Mouse (Mus musculus) adipocyte (in vitro differentiated cells): ENCODE data around the gene Dtnb.

Experiments
- DNase-seq: peaks from one replicate; pipeline ENCODE4 v3.0.0-alpha.2; 2016; ENCODE audit warnings: low spot score

Dtnb gene

DNA sequence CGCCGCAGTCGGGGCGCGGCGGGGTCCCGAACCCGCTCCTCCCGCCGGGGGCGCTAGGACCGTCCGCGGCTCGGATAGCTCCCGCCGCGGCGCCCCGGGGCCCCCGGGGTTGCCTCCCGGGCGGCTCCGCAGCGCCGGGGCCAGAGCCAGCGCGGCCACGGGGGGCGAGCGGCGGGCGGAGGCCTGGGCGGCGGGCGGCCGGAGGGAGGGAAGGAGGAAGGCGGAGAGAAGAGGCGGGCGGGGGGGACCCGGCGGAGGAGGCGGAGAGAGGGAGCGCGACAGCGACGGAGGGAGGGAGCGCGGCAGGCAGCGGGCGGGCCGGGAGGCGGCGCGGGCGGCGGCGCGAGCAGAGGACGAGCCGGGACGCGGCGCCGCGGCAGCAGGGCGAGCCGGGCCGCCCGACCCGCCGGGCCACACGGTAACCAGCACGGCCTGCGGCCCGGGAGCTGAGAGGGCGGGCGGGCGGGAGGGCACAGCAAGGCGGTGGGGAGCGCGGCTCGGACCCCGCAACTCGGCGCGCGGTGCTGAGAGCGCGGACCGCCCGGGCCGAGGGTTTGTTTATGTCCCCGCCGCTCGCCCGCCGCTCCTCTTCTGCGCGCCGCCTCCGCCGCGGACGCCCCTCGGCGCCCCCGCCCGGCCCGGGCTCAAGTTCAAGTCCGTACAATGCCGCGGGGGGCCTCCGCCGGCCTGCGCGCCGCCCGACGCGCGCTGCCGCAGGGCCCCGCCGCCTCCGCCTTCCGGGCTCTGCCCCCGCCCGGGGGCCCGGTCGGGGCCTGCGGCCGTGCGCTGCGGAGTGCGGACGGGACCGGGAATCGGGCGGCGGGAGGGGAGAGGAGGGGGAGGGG, 234.7 kb downstream of the Dtnb start:
- DNase-seq: peak; percentile 62

DNA sequence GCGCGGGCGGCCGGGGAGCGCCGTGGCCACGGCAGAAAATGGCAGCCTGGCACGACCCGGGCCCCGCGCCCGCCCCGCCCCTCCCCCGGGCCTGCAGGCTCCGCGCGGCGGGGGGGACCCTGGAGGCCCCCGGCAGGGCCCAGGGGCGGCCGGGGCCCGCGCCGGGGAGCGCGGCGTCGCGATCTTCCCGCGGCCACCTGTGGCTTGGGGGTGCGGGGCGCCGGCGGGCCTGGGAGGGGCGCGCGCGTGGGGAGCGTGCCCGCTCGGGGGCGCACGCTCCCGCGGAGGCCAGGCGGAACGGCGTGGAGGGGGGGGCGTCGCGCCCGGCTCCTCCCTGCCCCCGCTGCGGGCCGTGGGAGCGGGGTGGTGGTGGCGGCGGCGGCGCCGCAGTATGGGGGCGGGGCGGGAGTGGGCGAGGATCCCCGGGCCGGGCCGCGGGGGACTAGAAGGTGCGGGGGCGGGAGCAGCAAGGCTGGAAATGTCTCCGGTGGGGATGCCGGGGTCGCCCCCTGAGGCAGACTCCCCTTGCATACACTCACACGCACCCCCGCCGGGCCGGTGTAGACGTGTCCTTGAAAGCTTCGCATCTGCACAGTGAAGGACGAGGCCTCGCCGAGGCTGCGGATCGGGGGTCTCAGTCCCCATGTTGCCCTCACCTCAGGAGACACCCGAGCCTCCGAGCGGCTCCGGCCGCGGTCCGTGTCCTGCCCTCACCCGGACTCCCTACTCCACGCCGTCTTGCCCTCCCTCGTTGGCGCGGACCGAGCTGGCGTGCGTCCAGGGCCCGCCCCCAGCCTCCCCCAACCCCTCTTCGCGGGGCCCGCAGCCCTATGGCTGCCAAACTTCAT, 235.6 kb downstream of the Dtnb start:
- DNase-seq: no peak

DNA sequence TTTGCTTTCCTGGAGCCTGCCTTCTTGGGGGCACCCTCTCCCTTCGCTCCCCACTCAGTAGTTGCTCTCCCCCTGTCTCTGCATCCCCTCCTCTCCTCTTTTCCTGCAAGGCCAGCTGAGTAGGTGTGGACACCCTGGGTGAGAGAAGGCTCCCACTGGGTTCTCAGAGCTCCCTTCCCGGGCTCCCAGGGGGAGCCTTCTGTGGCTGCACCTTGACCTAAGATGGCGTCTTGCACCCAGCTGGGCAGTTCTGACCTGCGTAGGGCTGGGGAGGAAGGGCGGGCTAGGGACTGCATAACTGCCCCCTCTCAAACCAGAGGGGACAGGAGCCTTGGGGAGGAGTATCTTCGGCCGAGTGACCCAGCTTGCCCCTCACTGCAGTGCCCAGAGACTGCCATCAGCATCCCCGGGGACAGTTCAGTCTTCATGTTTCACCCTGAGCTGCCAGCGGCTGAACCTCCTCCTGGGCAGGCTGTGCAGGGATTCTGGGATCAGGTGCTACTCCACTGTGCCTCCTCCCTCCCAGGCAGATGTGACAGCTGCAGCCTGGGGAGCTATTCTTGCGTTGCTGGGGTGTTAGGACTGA, 236.3 kb downstream of the Dtnb start:
- peak; percentile 62 for DNase-seq

DNA sequence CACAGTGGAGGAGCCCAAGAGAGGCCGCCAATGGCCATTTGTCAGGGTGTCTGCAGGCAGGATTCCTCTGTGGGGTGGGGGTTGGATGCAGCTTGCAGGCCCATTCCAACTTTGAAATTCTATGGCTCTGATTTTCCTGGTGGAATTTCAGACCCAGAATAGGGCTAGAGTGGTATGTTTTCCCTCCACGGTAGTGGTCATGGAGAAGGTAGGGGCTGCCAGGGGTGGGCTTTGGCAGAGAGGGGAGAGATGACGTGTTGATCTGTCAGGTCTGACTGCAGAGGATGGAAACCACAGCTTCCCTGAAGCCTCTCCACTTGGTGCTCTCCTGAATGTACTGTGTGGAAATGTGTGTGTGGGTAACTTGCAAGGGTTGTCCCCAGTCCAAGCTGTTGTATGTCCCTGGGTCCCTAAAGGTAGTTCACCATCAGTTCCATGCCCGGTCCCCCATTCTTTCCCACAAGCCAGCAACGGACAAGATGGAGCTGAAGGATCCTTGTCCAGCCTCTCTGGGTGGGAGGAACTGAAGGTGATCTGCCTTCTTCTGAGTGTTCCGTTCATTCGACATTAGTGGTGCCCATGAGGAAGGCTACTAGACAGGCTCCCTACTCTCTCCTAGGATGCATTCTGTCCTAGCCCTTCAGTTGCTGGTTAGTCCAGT, 237.5 kb downstream of the Dtnb start:
- no peak for DNase-seq

DNA sequence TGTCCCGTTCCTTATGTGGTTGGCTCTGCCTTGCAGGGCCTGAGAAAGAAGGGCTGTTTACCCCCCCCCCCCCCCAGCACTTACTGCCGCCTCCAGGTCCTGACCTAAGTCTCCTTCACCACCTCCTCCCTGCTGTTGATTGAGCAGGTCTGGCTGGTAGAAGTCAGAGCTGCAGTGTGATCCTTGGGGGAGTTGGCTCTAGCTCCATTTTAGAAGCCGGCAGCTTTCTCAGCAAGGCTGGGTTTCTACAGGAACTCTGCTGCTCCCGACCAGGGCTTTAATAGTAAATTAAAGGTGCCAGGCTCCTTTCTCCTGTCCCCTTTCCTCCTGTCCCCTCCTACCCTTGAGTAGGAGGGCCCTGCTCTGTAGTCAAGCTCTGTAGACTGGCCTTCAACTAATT, 238.3 kb downstream of the Dtnb start:
- DNase-seq: no peak

DNA sequence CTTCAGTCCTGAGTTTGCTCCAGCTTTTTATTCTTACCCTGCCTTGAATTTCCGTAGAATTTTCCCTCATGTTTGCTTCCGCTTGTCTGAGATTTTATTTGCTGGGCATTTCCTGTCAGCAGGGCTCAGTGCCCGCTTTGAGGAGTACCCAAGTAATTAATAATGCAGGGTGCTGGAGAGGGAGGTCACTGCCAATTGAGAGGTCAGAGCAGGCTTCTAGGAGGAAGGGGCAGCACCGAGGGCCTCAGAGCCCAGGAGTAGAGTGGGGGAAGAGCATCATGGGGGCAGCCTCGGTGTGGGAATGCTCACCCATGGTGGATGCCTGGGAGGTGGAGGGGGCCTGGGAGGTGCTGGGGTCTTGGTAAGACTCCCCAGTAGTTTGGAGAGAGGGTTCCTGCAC, 239.4 kb downstream of the Dtnb start:
- DNase-seq: no peak

DNA sequence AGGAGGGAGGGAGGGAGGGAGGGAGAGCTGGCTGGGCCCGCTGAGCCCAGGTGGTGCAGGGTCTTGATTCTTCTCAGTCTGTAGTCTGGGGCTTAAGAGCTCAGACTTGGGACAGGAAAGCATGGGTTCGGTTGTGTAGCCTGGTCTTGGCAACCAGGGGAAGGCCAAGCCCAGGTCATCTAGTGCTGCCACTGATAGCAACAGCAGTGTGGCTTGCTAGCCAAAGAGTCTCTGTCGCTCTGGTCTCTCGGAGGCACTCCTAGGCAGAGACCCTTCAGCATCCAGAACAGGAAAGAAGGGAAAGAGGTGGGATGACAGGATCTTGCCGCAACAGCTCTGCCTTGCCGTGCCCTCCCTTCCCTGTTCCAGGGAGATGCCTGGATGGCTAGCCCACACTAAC, 240.1 kb downstream of the Dtnb start:
- no peak for DNase-seq

DNA sequence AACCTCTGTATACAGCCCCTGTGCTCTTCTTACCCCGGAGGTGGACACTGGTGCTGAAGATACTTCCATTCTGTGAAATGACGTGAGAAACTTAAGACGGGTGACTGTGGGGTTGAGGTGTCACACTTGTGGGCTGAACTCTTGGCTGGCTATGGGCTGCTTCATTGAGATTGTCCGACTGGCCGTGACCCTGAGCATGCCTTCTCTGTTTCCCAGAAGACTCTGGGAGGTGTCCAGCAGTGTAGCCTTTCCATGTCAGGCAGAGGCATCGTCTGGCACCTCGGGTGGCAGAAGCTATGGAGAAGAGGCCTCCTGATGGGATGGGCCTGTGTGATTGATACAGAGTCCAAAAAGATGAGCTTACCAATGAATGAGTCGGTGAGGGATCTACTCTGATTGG, 241.0 kb downstream of the Dtnb start:
- DNase-seq: no peak

DNA sequence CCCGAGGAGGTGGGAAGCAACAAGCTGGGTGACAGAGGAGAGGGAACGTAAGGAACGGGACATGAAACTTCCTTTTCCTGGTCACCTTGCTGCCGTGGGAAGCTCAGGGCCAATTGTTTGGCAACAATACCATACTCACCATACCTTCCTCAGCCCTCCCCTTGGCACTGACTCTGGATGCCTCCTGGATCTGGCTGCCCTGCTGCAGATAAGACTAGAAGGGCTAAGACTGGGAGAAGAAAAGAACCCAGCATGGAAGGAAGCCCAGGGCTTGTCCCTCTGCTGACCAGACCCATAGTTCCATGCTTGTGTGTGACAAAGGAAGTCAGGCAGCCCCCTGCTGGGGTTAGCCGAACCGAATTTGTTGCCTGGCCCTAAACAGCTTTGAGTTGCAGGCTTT, 243.2 kb downstream of the Dtnb start:
- DNase-seq: no peak

DNA sequence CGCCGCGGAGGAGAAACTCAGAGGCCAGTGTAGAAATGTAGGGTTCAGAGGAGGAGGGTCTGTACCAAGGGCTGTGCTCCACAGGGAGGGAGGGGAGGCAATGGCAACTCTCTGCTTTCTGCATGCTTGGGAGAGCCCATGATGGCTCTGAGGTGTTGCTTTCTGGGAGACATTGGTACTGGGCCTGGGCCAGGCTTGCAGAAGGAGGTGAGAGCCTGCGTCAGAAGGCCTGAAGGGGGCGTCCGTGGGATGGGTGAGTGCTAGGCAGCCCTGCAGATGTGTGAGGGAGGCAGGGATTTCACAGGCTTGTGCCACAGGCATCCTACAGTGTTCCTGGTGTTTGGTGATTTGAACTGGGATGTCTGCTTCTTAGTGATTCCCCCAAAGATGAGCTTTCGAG, 244.9 kb downstream of the Dtnb start:
- DNase-seq: no peak

DNA sequence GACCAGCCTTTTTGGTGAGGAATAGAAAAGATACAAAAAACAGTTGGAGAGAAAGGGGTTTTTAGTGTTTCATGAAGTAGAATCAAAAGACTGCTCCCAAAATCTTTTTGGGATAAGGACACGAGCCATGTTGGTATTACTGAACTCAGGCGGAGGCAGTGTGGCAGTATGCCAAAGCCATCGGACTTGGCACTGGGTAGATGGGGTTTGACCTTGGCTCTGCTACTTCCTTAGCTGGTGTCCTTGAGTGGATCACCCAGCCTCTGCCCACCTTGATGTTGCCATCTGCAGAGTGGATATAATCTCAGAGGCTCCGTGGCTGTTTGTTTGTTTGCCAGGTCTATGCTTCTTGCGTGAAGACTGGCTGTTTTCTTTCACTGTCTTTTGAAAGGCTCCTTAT, 245.4 kb downstream of the Dtnb start:
- no peak for DNase-seq

DNA sequence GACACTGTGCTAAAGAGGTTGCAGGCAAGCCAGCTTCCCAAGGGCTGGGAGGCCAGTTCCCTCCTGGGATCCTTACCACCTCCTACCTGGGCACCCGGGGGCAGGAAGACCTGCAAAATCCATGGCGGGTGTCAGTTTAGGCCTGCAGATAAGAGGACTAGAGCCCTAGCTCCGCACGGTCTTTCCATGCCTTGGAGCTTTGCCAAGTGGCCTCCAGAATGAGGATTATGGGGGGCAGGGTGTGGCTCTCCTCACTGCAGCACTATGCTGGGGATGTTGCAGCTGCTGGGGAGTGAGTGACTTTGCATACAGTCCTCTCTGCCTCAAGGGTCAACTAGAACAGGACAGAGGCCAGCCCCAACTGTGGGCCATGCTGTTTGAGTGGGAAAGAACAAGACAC, 247.7 kb downstream of the Dtnb start:
- no peak for DNase-seq

DNA sequence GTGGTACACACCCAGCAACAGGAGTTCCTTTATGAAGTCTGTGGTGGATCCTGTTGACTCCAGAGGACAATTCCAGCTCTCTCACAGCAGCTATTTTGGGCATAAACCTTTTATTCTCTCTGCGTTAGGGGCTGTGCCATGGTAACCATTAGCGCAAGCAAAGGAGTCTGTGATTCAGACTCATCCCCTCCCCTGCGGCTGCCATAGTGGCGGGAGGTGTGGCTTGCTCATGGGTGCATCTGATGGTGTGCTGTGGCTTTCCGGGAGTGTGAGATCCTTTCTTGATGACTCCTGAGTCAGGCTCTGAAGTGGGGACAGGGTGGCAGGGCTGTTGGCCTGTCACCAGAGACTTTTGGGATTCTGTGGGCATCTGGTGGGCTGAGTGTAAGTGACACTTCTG, 251.2 kb downstream of the Dtnb start:
- DNase-seq: no peak

DNA sequence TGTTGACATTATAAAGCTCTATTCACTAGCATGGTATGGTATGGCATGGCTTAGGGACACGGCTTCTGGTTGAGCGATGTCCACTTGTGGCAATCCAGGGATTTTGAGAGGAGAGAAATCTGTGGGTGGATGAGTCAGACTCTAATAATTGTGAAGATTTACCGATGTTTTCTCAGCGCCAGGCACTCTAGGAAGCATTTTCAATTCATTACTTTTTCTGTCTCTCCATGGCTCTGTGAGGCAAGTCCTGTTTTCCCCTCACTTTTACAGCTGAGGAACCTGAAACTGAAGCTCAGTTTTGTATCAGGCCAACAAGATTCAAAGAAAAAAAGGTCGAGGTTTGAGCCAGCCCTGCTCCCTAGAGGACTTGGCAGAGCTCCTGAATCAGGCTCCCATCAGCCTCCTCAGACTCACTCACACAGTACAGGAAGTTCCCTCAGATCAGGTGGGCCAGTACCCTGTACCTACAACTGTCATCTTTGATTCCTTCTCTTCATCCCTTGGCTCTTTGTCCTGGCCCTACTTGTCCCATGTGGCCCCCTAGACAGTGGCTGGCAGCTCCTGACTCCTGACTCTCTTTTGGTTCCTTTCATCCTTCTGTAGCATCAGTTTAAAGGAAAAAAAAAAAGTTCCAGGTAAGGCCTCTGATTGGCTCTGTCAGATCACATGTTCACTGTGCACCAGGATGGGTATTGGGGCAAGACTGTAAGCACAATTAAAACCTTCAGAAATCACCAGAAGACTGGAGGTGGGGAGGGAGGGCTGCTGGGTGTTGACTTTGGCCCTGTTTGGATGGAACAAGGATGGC, 252.9 kb downstream of the Dtnb start:
- no peak for DNase-seq

DNA sequence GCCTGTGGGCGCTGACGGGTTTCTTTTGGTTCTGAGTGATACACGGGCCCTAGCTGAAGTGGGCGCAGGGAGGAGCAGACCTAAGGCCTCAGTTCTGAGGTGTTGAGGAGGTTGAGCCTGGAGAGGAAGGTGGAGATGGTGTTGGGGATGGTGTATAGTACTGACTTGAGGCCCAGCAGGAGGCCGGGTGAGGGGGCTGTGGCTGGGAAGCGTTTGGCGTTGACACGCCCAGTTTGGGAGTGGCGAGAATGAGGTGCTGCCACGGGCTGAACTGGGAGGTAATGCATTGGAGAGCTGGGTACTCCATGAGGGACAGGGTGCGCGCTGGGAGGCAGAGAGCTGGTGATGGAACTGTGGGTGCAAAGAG, 253.5 kb downstream of the Dtnb start:
- no peak for DNase-seq

DNA sequence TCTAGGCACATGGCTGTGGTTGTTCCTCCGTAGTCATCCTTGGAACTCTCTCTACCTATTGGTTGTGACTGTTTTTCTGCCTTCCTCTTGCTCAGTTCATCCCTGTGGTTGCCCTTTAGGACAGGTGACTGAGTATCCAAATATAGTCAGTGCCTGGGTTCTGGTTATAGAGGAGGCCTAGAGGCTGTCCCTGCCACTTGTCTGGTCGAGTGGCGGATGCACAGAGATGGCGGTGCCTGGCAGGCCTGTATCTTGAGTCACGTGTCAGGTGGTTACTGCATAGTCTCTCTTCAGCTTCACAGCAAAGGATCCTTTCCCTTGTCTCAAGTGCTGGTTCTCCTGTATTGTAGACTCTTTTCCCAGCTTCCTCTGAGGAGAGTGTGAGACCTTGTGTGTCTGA, 255.6 kb downstream of the Dtnb start:
- DNase-seq: no peak
